Mouse (Mus musculus) hindbrain, embryonic 10.5 days (tissue): ENCODE data around the gene Lrpprc. TPM values are rescaled to one million over a fixed set of nuclear protein-coding genes. Genes with fewer than 3 reads are reported as not detected.

Experiments
- DNase-seq: peaks from one replicate; pipeline ENCODE4 v3.0.0-alpha.2; 2017; ENCODE audit warnings: low spot score
- H3K27ac ChIP-seq: fragments of 300-500 bp; sonication (generic); 2 replicates; pipeline ENCODE4 v1.5.1; 2016; ENCODE audit warnings: mild to moderate bottlenecking, moderate library complexity
- H3K27me3 ChIP-seq: fragments of 300-500 bp; sonication (generic); 2 replicates; pipeline ENCODE4 v1.6.1; 2016; ENCODE audit warnings: mild to moderate bottlenecking; ENCODE audit not compliant: poor library complexity, insufficient read depth, severe bottlenecking
- H3K36me3 ChIP-seq: fragments of 300-500 bp; sonication (generic); 2 replicates; pipeline ENCODE4 v1.6.1; 2016; ENCODE audit warnings: mild to moderate bottlenecking, moderate library complexity
- H3K4me1 ChIP-seq: fragments of 300-500 bp; sonication (generic); replicated peaks from 2 replicates; pipeline ENCODE4 v1.6.1; 2016; ENCODE audit warnings: mild to moderate bottlenecking
- H3K4me3 ChIP-seq: fragments of 300-500 bp; sonication (generic); 2 replicates; pipeline ENCODE4 v1.5.1; 2016; ENCODE audit warnings: mild to moderate bottlenecking, moderate library complexity
- H3K9me3 ChIP-seq: fragments of 300-500 bp; sonication (generic); 2 replicates; pipeline ENCODE4 v1.6.1; 2016; ENCODE audit warnings: mild to moderate bottlenecking, moderate library complexity
- WGBS: fragments of 180-500 bp; shearing (Covaris S2); methylation state at CpG from one replicate; pipeline ENCODE4 v1.1.7; 2016; 5-methylcytosine and 5-hydroxymethylcytosine counted together
- polyA plus RNA-seq: library from polyadenylated mRNA; unstranded; fragments of >200 nt; fragmentation: Nextera tagmentation; extraction: Ambion mirVana; gene quantifications from 2 replicates; pipeline ENCODE4 v1.2.1, GENCODE M21; 2016

Gene Lrpprc
- polyA plus RNA-seq, 1 experiment from 2014 or later: 45.1 TPM

DNA sequence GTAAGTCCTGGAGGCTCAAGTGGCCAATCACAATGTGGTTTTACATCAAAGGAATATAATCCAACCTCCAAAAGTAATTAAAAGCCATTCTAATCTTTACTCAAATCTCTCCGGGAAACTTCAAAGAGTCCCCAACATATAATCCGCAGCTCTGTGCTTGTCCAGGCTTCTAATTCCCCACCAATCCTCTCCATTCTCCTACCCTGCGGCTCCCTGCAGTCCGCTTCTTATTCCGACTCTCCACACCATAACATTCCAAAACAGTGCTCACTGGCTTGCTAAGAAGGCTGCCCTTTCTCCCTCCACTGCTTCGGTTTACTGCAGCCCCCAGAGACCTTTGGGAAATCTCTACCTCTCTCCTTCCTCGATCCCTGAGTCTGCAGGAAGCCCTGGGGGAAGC is 116.5 kb downstream of the Lrpprc start:
- DNase-seq: no peak
- Histone ChIP-seq H3K4me1 (peaks cover 20% of the 10 kb centered on the region), H3K36me3 (no peaks in the 10 kb centered on the region), H3K27ac (no peak overlapping the region), H3K27me3 (peaks cover 13% of the 10 kb centered on the region), H3K4me3 (no peak overlapping the region), H3K9me3 (no peaks in the 10 kb centered on the region)
- WGBS: 25% methylated on average over 7 of the region's 7 CpGs

DNA sequence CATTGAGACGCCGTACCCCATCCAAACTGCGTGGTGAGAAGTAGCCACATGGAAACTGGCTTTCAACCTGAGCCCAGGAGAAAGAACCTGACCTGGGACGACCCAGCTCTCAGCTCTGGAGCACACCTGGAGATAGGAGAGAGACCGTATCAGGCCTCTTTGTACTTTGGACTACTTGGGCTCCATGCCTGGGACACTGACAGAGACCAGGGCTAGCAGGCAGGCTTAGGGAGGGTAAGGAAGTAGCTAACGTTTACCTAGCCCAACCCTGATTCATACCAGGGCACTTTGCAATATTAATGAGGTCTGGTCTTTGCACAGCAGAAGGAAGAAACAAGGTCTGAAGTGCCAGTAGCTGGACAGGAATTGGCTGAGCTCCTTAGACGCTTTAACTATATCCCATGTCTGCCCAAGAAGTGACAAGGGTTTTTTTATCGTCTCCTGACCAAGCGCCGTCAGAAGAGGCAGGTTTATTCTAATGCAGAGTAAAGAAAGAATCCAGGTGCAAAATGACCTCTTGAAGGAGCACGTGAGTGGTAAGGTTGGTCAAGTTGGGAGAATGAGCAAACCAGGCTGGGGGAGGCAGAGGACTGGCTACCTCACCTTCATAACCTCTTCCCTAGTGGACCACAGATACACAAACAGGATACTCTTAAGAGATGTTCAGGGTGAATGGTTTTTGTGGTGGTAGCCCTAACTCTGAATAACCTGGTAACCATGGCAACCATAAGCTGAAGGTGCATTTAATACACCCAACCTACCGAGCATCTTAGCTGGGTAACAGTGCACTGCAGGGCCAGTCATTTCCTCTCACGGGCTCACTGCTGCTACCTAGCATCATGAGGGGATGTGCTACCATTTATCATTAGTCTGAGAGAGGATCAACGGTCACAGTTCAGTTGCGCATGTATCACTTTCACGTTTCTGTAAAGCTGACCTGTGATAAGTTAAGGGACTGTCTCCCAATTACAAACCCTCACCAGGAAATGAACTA is 117.9 kb downstream of the Lrpprc start:
- Histone ChIP-seq H3K27ac (no peak overlapping the region), H3K9me3 (no peaks in the 10 kb centered on the region), H3K27me3 (peaks cover 13% of the 10 kb centered on the region), H3K36me3 (no peaks in the 10 kb centered on the region), H3K4me3 (no peak overlapping the region), H3K4me1 (peaks cover 20% of the 10 kb centered on the region)
- no peak for DNase-seq
- 81% methylated on average over 16 of the region's 16 CpGs for WGBS

DNA sequence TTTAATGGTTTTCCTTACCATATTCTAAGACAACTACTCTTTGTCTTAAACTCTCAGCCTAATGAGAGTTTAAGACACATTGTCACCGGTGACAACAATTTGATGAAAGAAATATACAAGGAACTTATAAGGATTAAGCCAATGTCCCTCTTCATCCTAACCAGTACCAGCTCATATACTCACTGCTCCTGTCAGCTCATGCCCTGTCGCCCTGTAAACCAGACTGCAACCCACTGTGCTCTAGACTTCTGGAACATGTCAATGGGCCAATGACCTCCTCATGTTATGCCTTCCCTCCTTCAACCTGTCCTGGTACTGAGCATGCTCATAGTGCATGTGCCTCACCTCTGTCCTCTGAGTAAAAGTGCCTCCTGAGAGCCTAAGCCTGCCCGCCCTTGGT is 122.7 kb downstream of the Lrpprc start:
- no peak for DNase-seq
- WGBS: 92% methylated on average over 3 of the region's 3 CpGs
- Histone ChIP-seq H3K36me3 (no peaks in the 10 kb centered on the region), H3K4me3 (no peak overlapping the region), H3K27me3 (no peaks in the 10 kb centered on the region), H3K9me3 (no peaks in the 10 kb centered on the region), H3K27ac (no peak overlapping the region), H3K4me1 (peaks cover 24% of the 10 kb centered on the region)

DNA sequence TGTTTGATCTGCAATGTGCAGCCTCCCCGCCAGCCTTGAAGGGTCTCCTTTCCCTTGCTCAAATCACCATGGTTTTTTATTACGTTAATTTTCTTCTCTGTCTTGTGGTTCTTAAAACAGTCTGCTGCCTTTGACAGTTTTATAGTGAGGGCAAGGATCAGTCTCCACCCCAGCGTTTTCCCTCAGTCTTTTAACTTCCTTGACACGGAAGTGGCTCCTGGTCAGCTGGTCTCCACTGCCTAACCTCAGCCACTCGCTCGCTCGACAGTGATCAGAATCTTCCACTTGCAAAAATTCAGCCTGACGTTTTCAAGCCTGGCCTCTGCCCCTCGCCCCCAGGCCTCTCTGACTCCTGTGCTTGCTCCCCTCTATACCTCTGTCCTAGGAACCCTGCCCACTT is 124.9 kb downstream of the Lrpprc start:
- WGBS: 38% methylated on average over 9 of the region's 9 CpGs
- peaks cover 31% of the 10 kb centered on the region for H3K4me1 ChIP-seq

DNA sequence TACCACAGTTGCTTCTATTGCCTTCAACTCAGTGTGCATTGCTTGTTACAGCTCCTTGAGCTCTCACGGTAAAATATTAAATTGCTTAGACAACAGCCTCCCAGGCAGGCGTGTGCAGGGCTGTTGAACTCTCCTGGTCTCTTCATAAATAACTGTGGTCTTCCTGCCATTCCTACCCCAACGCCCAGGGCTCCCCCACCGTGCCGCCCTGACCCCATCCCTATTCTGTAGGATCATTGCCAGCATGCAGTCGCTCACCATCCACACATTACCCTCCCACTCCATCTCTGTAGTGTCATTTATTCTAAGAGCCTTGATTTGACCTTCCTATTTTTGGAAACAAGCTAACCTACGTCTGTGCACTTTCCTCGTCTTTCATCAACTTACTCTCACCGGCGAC is 125.5 kb downstream of the Lrpprc start:
- no peaks in the 10 kb centered on the region for H3K36me3 ChIP-seq
- no peaks in the 10 kb centered on the region for H3K9me3 ChIP-seq
- no peak overlapping the region for H3K4me3 ChIP-seq
- H3K27me3 ChIP-seq: no peaks in the 10 kb centered on the region
- no peak overlapping the region for H3K27ac ChIP-seq
- H3K4me1 ChIP-seq: peaks cover 31% of the 10 kb centered on the region
- no peak for DNase-seq
- WGBS: 45% methylated on average over 10 of the region's 10 CpGs

More for the DNA sequence above, 124.9 kb downstream of the Lrpprc start:
- H3K36me3 ChIP-seq: no peaks in the 10 kb centered on the region
- H3K9me3 ChIP-seq: no peaks in the 10 kb centered on the region
- no peaks in the 10 kb centered on the region for H3K27me3 ChIP-seq
- no peak overlapping the region for H3K27ac ChIP-seq
- no peak overlapping the region for H3K4me3 ChIP-seq
- DNase-seq: no peak

DNA sequence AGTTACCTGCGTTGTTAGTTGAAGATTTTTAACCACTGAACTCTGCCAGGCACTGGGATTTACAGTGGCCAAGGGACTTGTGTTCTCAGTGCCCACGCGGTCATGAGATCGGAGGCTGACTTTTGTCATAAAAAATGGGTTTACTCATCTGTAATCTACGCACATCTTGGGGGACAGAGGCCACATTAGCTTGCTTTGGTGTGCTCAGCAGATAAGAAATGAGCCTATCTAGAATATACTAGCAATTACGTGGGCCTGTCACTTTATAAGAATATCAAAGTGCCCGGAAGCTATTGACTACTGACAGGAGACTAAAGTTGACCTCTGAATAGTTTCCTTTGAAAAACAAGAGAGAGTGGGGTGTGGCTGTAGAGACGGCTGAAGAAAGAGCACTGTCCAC is 131.6 kb downstream of the Lrpprc start:
- no peak overlapping the region for H3K4me3 ChIP-seq
- no peaks in the 10 kb centered on the region for H3K27me3 ChIP-seq
- no peaks in the 10 kb centered on the region for H3K36me3 ChIP-seq
- WGBS: 79% methylated on average over 8 of the region's 8 CpGs
- peaks cover 41% of the 10 kb centered on the region for H3K4me1 ChIP-seq
- no peaks in the 10 kb centered on the region for H3K9me3 ChIP-seq
- no peak for DNase-seq
- H3K27ac ChIP-seq: 0 out of 2 replicates have a peak overlapping the region, but pooled peaks have one; percentile 13

DNA sequence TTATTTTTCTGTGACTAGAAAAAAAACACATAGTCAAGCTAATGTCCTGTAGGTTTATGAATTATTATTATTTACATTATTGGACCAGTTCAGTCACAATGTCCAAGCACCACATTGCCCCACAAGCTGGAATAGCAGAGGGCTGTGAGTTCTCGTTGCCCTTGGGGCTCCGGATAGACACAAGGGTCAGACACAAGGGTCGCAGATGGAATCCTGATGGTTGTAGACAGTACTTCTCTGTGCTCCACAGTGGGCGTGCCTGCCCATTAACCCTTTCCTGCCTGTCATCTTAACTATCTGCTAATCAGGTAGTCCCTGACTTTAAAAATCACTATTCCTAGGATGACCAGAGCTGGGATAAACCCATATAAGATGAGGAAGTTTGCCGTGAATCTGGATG is 132.4 kb downstream of the Lrpprc start:
- Histone ChIP-seq H3K27ac (no peak overlapping the region), H3K4me3 (no peak overlapping the region), H3K27me3 (no peaks in the 10 kb centered on the region), H3K36me3 (peaks cover 4% of the 10 kb centered on the region; the same call in 1 of the 2 replicates), H3K9me3 (no peaks in the 10 kb centered on the region), H3K4me1 (peaks cover 39% of the 10 kb centered on the region)
- WGBS: 37% methylated on average over 5 of the region's 5 CpGs
- DNase-seq: peak; percentile 53

DNA sequence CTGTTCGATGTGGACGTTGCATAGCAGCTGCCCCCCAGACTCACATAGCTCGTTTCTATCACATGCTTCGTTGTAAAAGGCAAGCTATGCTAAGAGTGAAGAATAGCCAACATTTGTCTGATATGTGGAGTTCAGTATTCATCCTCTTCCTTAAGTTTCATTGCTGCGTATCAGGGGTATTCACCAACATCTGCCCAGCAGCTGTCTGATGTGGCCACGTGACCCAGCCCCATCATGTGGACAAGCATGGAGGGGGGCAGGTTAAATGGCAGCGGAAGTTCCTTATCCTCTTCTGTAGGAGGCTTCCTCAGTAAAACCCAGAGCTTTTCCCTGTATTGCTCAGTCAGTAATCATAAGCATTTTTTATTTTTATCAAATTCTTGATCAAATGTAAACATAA is 132.8 kb downstream of the Lrpprc start:
- 67% methylated on average over 7 of the region's 7 CpGs for WGBS
- no peak overlapping the region for H3K4me3 ChIP-seq
- H3K27ac ChIP-seq: 0 out of 2 replicates have a peak overlapping the region, but pooled peaks have one; percentile 35
- no peaks in the 10 kb centered on the region for H3K9me3 ChIP-seq
- peaks cover 39% of the 10 kb centered on the region for H3K4me1 ChIP-seq
- DNase-seq: peak; percentile 44
- H3K27me3 ChIP-seq: no peaks in the 10 kb centered on the region
- H3K36me3 ChIP-seq: peaks cover 4% of the 10 kb centered on the region; the same call in 1 of the 2 replicates

DNA sequence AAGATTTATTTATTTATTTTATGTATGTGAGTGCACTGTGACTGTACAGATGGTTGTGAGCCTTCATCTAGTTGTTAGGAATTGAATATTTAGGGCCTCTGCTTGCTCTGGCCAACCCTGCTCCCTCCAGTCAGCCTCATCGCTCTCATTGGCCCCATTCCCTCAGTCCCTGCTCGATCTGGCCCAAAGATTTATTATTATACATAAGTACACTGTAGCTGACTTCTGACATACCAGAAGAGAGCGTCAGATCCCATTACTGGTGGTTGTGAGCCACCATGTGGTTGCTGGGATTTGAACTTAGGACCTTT is 133.2 kb downstream of the Lrpprc start:
- DNase-seq: no peak
- no peaks in the 10 kb centered on the region for H3K27me3 ChIP-seq
- no peaks in the 10 kb centered on the region for H3K9me3 ChIP-seq
- peaks cover 39% of the 10 kb centered on the region for H3K4me1 ChIP-seq
- H3K4me3 ChIP-seq: no peak overlapping the region
- 69% methylated on average over 3 of the region's 3 CpGs for WGBS
- peaks cover 4% of the 10 kb centered on the region; the same call in 1 of the 2 replicates for H3K36me3 ChIP-seq
- 0 out of 2 replicates have a peak overlapping the region, but pooled peaks have one; percentile 35 for H3K27ac ChIP-seq

DNA sequence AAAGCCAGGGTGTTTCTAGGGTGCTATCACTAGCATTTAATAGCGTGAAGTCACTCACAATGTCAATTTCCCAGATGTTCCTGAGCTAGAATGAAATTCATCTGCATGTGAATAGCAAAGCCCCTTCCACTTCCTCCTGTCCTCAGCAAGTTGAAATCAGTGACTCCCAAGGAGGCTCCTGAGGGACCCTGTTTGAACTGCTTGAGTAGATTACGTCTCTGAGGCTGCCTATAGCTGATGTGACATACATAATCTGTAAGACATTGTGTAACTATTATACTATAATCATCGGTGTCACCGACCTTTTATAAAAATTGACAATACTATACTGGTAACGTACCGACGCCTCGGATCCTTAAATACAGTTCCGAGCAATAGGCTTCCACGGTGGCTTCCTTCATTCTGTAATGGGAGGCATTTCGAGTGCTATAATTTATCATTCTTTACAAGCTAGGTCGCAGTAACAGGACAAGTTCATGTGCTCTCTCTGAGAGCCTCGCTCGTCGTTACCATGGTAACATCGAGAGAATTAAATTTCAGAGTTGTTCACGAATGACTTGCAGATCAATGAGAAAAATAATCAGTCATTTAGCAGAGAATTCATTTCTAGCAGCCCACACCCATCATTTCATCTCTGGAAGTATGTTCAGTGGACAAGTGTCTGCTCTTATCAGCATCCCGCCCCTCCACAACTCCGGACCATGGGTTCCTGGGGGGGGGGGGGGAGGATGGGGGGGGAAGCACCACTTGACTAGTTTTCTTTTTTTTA is 133.8 kb downstream of the Lrpprc start:
- H3K4me1 ChIP-seq: peaks cover 34% of the 10 kb centered on the region
- 0 out of 2 replicates have a peak overlapping the region, but pooled peaks have one; percentile 1 for H3K27ac ChIP-seq
- H3K9me3 ChIP-seq: no peaks in the 10 kb centered on the region
- H3K27me3 ChIP-seq: no peaks in the 10 kb centered on the region
- H3K36me3 ChIP-seq: peaks cover 4% of the 10 kb centered on the region; the same call in 1 of the 2 replicates
- DNase-seq: no peak
- no peak overlapping the region for H3K4me3 ChIP-seq
- 74% methylated on average over 19 of the region's 19 CpGs for WGBS

DNA sequence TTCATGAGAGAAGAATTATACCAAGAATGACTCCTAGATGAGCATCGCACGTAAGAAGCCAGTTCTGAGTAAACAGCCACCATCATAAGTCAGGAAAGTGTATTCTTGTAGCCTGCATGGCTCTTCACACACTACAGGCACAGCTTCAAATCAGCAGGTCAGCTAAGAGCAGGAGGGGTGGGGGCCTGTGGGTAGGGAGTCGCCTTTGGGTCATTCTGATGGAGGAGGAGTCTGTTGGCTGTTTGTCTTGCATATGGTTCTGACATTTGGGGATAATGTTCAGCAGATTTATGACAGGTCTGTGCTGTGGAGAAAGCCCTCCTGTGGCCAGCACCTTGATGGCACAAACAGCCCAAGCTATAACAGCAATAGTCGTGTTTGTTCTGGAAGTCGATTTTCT is 134.4 kb downstream of the Lrpprc start:
- H3K4me1 ChIP-seq: peaks cover 32% of the 10 kb centered on the region
- peak overlapping the region; percentile 1; the same call in 1 of the 2 replicates for H3K27ac ChIP-seq
- no peaks in the 10 kb centered on the region for H3K27me3 ChIP-seq
- no peak for DNase-seq
- peaks cover 7% of the 10 kb centered on the region; the same call in 1 of the 2 replicates for H3K36me3 ChIP-seq
- WGBS: 73% methylated on average over 5 of the region's 5 CpGs
- no peaks in the 10 kb centered on the region for H3K9me3 ChIP-seq
- no peak overlapping the region for H3K4me3 ChIP-seq
